Mouse (Mus musculus) heart, postnatal 0 days (tissue): Measurements from ENCODE around the gene Tfip11.

Experiments
- CTCF ChIP-seq: IDR thresholded peaks from 2 replicates; pipeline ENCODE4 v1.5.1; 2016; ENCODE audit warnings: antibody characterized with exemption, control low read depth, low read depth
- EP300 ChIP-seq: IDR thresholded peaks from 2 replicates; pipeline ENCODE4 v1.6.1; 2016; ENCODE audit warnings: antibody characterized with exemption, low read depth

DNA sequence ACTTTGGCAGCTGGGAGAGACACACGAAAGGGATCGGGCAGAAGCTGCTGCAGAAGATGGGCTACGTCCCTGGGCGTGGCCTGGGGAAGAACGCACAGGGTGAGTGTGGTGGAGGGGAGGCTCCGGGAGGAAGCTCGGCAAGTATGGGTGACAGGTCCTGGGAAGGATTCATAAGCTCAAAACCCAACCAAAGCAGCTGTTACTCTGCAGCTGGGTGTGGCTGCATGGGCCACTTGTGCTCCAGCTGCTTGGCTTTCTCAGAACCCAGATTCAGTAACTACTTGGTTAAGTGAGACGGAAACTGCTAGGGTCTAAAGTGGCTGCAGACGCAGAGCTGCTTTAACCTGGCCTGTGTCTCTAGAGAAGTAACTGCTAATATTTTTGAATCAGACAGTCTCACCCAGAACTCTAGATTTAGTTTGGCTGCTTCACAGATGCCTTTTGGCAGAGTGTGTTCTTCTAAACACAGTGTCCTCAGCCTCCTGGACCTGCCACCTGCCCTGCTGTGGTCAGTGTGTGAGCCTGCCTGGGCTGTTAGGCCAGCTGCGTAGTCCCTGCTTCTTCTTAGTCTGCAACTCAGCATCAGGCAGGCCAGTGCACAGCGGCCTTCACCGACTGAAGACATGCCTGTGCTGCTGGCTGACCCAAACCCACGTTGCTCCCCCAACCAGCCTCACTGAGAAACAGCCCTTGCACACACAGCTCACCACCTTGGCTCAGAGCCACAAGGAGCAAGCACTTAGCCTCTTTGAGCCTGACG lies 3.8 kb downstream of the Tfip11 start:
- TF ChIP-seq CTCF (no peak), EP300 (no peak)
